Mouse (Mus musculus) ES-E14 (cell line): ENCODE measurements around the gene Rnft1. TPM values are rescaled to one million over a fixed set of nuclear protein-coding genes. Genes with fewer than 3 reads are reported as not detected.
A peak's percentile ranks its signal among the peaks of the same experiment; 100 is the strongest.

Source experiments
- DNase-seq: peaks from one replicate; pipeline ENCODE4 v3.0.0-alpha.2; 2013; ENCODE audit warnings: low read depth, low spot score
- H3K27ac ChIP-seq: 2 replicates; pipeline ENCODE4 v1.5.1; 2012; ENCODE audit warnings: low read depth, mild to moderate bottlenecking, low read length, moderate library complexity, mixed read lengths; ENCODE audit not compliant: poor library complexity, insufficient read depth, severe bottlenecking
- H3K36me3 ChIP-seq: 2 replicates; pipeline ENCODE4 v1.6.1; 2012; ENCODE audit warnings: mild to moderate bottlenecking, low read length, moderate library complexity, mixed read lengths; ENCODE audit not compliant: control insufficient read depth, poor library complexity, insufficient read depth, severe bottlenecking
- H3K4me1 ChIP-seq, 2 experiments: fragments of 150-350 bp in 1 of 2; sonication (generic) in 1 of 2; 2 replicates each; pipeline ENCODE4 v1.6.1; 2012; ENCODE audit warnings: low read length in 2 of 2, mild to moderate bottlenecking in 1 of 2, mixed read lengths in 1 of 2; ENCODE audit not compliant: control insufficient read depth in 2 of 2, insufficient read depth in 2 of 2, poor library complexity in 1 of 2
- H3K4me3 ChIP-seq, 2 experiments: fragments of 150-350 bp in 1 of 2; sonication (generic) in 1 of 2; 2 replicates each; pipeline ENCODE4 v1.5.1; 2012; ENCODE audit warnings: low read length in 2 of 2, low read depth in 1 of 2, mild to moderate bottlenecking in 1 of 2, mixed read lengths in 1 of 2; ENCODE audit not compliant: insufficient read depth in 1 of 2, poor library complexity in 1 of 2, severe bottlenecking in 1 of 2
- H3K9ac ChIP-seq: 2 replicates; pipeline ENCODE4 v1.6.1; 2012; ENCODE audit warnings: low read depth, mild to moderate bottlenecking, low read length, mixed read lengths; ENCODE audit not compliant: poor library complexity, insufficient read depth, severe bottlenecking
- H3K9me3 ChIP-seq: fragments of 150-350 bp; sonication (generic); 2 replicates; pipeline ENCODE4 v1.6.1; 2012; ENCODE audit warnings: low read depth, mild to moderate bottlenecking, low read length; ENCODE audit not compliant: control insufficient read depth, insufficient read depth
- CHD2 ChIP-seq: IDR thresholded peaks from 2 replicates; pipeline ENCODE4 v1.6.1; 2014; ENCODE audit warnings: mild to moderate bottlenecking, low read depth, low read length, inconsistent platforms
- HCFC1 ChIP-seq: IDR thresholded peaks from 2 replicates; pipeline ENCODE4 v1.6.1; 2012; ENCODE audit warnings: low read length, inconsistent platforms, borderline replicate concordance; ENCODE audit not compliant: insufficient read depth
- MAFK ChIP-seq: IDR thresholded peaks from 2 replicates; pipeline ENCODE4 v1.6.1; 2014; ENCODE audit warnings: mild to moderate bottlenecking, low read depth, low read length, inconsistent platforms; ENCODE audit not compliant: insufficient read depth
- ZC3H11A ChIP-seq: IDR thresholded peaks from 2 replicates; pipeline ENCODE4 v1.6.1; 2012; ENCODE audit warnings: low read depth, mild to moderate bottlenecking, inconsistent platforms, low read length, borderline replicate concordance
- ZNF384 ChIP-seq: IDR thresholded peaks from 2 replicates; pipeline ENCODE4 v1.6.1; 2012; ENCODE audit warnings: low read depth, low read length, inconsistent platforms
- in situ Hi-C, 2 experiments: fragments of 600-800 bp; cut with MboI; formaldehyde crosslinking; loops; one replicate each; pipeline ENCODE4 v1.15.1; 2025; ENCODE audit warnings: low sequenced_read_pairs in 2 of 2, inconsistent platforms in 1 of 2; ENCODE audit not compliant: unreplicated experiment in 2 of 2
- total RNA-seq: library from RNA; depleted of rRNA; stranded (reverse); fragments of 300-350 nt; gene quantifications from 2 replicates; pipeline ENCODE4 v1.2.3, GENCODE M21; 2012; rRNA removed

Rnft1 gene
- total RNA-seq = 33.5 and 34.5 TPM in 2 replicates

DNA sequence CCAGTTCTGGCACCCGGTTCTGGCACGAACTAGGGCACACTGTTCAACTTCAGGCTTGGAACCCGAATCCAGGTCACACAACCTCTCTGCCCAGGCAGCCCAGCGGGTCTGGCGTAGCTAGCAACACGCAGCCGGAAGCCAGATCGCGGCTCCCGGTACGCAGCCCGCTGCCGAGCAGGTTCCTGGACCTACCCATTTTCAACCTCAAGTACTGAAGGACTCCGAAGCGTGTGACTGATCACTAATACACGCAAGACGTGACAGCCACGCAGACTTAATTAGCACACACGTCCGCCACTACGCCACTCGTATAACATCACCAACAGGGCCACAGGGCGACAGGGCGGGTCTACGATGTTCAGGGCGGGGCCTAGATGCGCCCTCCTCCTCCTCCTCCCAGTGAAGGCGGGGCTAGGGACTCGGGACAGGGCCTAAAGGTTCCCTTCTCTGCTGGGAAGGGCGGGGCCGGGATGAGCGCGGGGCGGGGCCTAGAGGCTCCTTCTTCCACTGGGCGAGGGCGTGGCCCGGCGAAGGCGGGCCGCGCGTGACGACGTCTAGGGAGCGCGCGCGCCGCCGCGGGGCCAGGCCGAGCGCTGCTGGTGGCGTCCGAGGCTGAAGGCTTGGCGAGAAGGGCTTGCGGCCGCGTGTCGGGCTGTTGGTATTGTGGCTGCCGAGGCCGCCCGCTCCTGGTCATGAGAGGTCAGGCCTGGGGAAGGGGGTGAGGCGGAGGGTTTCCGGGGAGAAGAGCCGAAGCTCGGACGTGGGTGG, at the start of gene Rnft1:
TSS of gene Rnft1 (plus strand) at position 557 of the 768 bp plus-strand sequence.
- no peak within 1 kb of the TSS; the same call in 1 of the 2 replicates for H3K27ac ChIP-seq
- H3K9me3 ChIP-seq = no peaks in the 10 kb centered on the region
- DNase-seq = peak; percentile 97
- H3K9ac ChIP-seq = peak within 1 kb of the TSS; percentile 86
- in situ Hi-C loops = no loop called here
- H3K4me3 ChIP-seq = peak within 1 kb of the TSS; percentile 85 to 95
- TF ChIP-seq MAFK = 0 out of 2 replicates have a peak, but pooled peaks have one; percentile 9
- peak; percentile 55; the same call in 1 of the 2 replicates for TF ChIP-seq HCFC1
- no peak for TF ChIP-seq ZC3H11A
- no peaks in the 10 kb centered on the region for H3K4me1 ChIP-seq
- no peaks in the 10 kb centered on the region for H3K36me3 ChIP-seq

DNA sequence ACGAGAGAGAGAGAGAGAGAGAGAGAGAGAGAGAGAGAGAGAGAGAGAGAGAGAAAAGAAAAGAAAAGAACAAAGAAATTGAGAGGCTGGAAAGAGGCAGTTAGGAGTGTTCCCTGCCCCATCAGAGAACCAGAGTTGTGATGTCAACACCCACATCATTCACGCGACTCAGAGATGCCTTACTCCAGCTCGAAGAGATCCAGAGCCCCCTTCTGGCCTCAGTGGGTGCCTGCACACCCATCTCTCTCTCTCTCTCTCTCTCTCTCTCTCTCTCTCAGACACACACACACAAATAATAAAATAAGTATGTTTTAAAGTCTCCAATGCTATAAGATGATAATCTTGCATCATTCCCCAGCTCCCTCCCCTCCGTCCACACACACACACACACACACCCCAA, 47.6 kb upstream of the Rnft1 start:
- Histone ChIP-seq H3K4me1 (peaks cover 2% of the 10 kb centered on the region in 2 experiments; a peak in 2 of 4 replicates), H3K36me3 (no peaks in the 10 kb centered on the region), H3K9ac (no peak overlapping the region), H3K4me3 (no peak overlapping the region), H3K9me3 (no peaks in the 10 kb centered on the region), H3K27ac (no peak overlapping the region)
- DNase-seq = no peak
- TF ChIP-seq HCFC1 = no peak
- TF ChIP-seq MAFK = no peak
- TF ChIP-seq ZC3H11A = peak; percentile 8; the same call in 1 of the 2 replicates
- no peak for TF ChIP-seq ZNF384
- in situ Hi-C loops = no loop called here

DNA sequence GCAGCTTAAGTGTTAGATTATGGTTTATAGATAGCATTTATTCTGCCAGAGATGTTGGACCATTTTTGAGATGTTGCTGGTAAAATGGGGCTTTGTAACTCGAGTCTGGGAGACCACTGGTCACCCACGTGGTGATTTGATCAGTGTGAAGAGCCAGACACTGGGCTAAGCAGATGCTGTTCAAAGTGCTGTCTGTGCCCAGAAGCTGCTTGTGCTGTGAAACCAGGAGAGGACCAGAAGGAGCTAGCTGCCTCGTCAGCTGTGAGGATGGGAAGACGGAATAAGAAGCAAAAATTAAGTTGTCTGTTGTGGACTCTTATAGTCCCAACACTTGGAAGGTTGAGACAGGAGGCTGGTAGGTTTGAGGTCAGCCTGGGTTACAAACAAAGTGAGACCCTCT, 46.2 kb upstream of the Rnft1 start:
- no peak overlapping the region for H3K4me3 ChIP-seq
- no peak for DNase-seq
- no peak overlapping the region for H3K9ac ChIP-seq

DNA sequence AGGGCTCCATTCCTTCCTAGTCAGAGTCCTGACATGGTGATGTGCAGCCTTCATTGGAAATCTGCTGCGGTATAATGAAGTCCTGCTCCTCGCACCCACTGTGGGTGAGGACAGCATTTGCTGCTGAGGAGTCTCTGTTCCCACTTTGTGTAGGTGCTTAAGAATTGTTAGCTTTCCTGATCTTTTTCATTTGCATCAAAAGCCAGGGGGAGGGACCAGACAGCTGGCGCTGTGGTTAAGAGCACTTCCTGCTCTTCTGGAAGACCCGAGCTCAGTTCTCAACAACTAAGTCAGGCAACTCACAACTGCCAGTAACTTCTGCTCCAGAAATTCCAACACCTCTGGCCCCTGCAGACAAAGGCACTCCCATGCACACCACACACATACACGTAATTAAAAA, 43.7 kb upstream of the Rnft1 start:
- TF ChIP-seq MAFK (no peak), CHD2 (no peak), ZNF384 (no peak), HCFC1 (no peak)
- DNase-seq = no peak
- in situ Hi-C loops = no loop called here

More for the DNA sequence above, 46.2 kb upstream of the Rnft1 start:
- Histone ChIP-seq H3K36me3 (no peaks in the 10 kb centered on the region), H3K9me3 (no peaks in the 10 kb centered on the region), H3K27ac (no peak overlapping the region), H3K4me1 (peaks cover 2% of the 10 kb centered on the region in 2 experiments; a peak in 2 of 4 replicates)
- TF ChIP-seq CHD2 (no peak), ZNF384 (no peak)
- in situ Hi-C loops = no loop called here

DNA sequence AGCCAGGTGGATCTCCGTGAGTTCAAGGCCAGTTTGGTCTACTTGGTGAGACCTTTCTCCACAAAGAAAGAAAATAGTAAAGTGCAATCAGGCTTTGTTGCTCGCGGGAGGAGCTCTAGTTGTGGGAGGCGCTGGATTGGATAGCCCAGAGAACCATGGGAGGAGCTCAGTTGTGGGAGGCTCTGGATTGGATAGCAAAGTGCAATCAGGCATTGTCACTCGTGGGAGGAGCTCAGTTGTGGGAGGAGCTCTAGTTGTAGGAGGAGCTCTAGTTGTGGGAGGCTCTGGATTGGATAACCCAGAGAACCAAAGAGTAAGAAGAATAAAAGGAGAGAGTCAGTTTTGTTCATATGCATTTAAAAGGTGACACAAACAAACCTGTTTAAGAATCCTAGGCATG, 30.5 kb upstream of the Rnft1 start:
- no peaks in the 10 kb centered on the region for H3K9me3 ChIP-seq
- H3K4me1 ChIP-seq = peaks cover 0 to 2% of the 10 kb centered on the region in 2 experiments; a peak in 1 of 4 replicates
- no peak overlapping the region for H3K27ac ChIP-seq
- peak; percentile 65 for DNase-seq
- in situ Hi-C loops = no loop called here
- no peak overlapping the region for H3K9ac ChIP-seq
- no peaks in the 10 kb centered on the region for H3K36me3 ChIP-seq
- peak overlapping the region in 1 of 2 experiments; percentile 64; a peak in 2 of 4 replicates for H3K4me3 ChIP-seq
- TF ChIP-seq MAFK = no peak
- no peak for TF ChIP-seq ZC3H11A
- TF ChIP-seq ZNF384 = no peak
- TF ChIP-seq HCFC1 = no peak
- TF ChIP-seq CHD2 = no peak

More for the DNA sequence above, 43.7 kb upstream of the Rnft1 start:
- Histone ChIP-seq H3K36me3 (no peaks in the 10 kb centered on the region), H3K4me3 (no peak overlapping the region), H3K9ac (no peak overlapping the region), H3K4me1 (peaks cover 2% of the 10 kb centered on the region in 2 experiments; a peak in 2 of 4 replicates), H3K9me3 (no peaks in the 10 kb centered on the region), H3K27ac (no peak overlapping the region)
